Mouse (Mus musculus) neural tube, embryonic 14.5 days (tissue): ENCODE measurements around the gene Pi4k2b. TPM values are rescaled to one million over a fixed set of nuclear protein-coding genes. Genes with fewer than 3 reads are reported as not detected.
"Not testable (repeated sequence)": the region's sequence is repeated elsewhere in the genome, so short reads cannot be mapped to it uniquely, and the experiment has no call there.

Experiments
- ATAC-seq: fragments of 200-750 bp; cut with Nextera tagmentation; 2 replicates; pipeline ENCODE4 v1.8.0; 2017; ENCODE audit warnings: low read depth, mild to moderate bottlenecking, moderate TSS enrichment, moderate library complexity
- H3K27ac ChIP-seq: fragments of 300-500 bp; sonication (generic); 2 replicates; pipeline ENCODE4 v1.5.1; 2014; ENCODE audit warnings: low read depth, mild to moderate bottlenecking, control low read depth, low read length, moderate library complexity, mixed read lengths
- H3K27me3 ChIP-seq: fragments of 300-500 bp; sonication (generic); 2 replicates; pipeline ENCODE4 v1.6.1; 2014; ENCODE audit warnings: low read length; ENCODE audit not compliant: control insufficient read depth, insufficient read depth
- H3K36me3 ChIP-seq: fragments of 300-500 bp; sonication (generic); 2 replicates; pipeline ENCODE4 v1.6.1; 2014; ENCODE audit warnings: low read length, mixed read lengths; ENCODE audit not compliant: control insufficient read depth, insufficient read depth
- H3K4me1 ChIP-seq: fragments of 300-500 bp; sonication (generic); 2 replicates; pipeline ENCODE4 v1.6.1; 2014; ENCODE audit warnings: low read length; ENCODE audit not compliant: control insufficient read depth, insufficient read depth
- H3K4me2 ChIP-seq: fragments of 300-500 bp; sonication (generic); 2 replicates; pipeline ENCODE4 v1.6.1; 2014; ENCODE audit warnings: mild to moderate bottlenecking, low read depth, low read length, control low read depth
- H3K4me3 ChIP-seq: fragments of 300-500 bp; sonication (generic); 2 replicates; pipeline ENCODE4 v1.5.1; 2014; ENCODE audit warnings: low read depth, low read length, control low read depth, mixed read lengths
- H3K9ac ChIP-seq: fragments of 300-500 bp; sonication (generic); replicated peaks from 2 replicates; pipeline ENCODE4 v1.6.1; 2014; ENCODE audit warnings: low read depth, mild to moderate bottlenecking, control low read depth, low read length, mixed read lengths
- H3K9me3 ChIP-seq: fragments of 300-500 bp; sonication (generic); 2 replicates; pipeline ENCODE4 v1.6.1; 2016; ENCODE audit warnings: low read length; ENCODE audit not compliant: control insufficient read depth
- WGBS: fragments of 180-500 bp; shearing (Covaris S2); extraction: QIAGEN DNeasy Blood & Tissue Kit; methylation state at CpG from one replicate; pipeline ENCODE4 v1.1.7; 2014; 5-methylcytosine and 5-hydroxymethylcytosine counted together
- polyA plus RNA-seq: library from polyadenylated mRNA; unstranded; fragments of >200 nt; fragmentation: Nextera tagmentation; extraction: Ambion mirVana; gene quantifications from 2 replicates; pipeline ENCODE4 v1.2.1, GENCODE M21; 2014

Pi4k2b gene
- polyA plus RNA-seq, 1 experiment from 2014 or later, result 4.6 TPM

- no peaks in the 10 kb centered on the region for H3K36me3 ChIP-seq
- H3K4me3 ChIP-seq, result no peak overlapping the region
- no peak overlapping the region for H3K27ac ChIP-seq
- H3K4me2 ChIP-seq, result no peak overlapping the region
- no peaks in the 10 kb centered on the region for H3K4me1 ChIP-seq
- H3K27me3 ChIP-seq, result no peaks in the 10 kb centered on the region
- 73% methylated on average over 7 of the region's 7 CpGs for WGBS
- no peak overlapping the region for H3K9ac ChIP-seq
- ATAC-seq, result no peak
- no peaks in the 10 kb centered on the region for H3K9me3 ChIP-seq
Observed at GRCm38 (mm10) chr5:52762586-52762985, 21.2 kb downstream of the Pi4k2b start.

DNA sequence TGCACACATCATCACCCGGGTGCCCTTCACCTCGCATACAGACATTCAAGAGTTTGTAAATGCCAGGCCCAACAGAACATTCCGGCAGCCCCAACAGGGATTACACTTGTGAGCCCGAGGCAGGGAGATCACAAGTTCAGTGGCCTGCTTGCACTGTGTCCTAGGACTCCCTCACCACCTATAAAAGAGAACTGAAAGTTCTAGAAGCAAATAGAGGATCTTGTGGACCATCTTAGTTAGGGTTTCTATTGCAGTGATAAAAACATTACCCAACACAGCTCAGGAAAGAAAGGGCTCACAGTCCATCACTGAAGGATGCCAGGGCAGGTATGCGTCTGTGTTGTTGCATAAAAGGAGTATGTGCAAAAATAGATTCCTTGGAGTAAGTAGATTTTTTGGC lies 32.9 kb downstream of the Pi4k2b start:
- Histone ChIP-seq H3K27me3 (no peaks in the 10 kb centered on the region), H3K4me1 (no peaks in the 10 kb centered on the region), H3K9ac (no peak overlapping the region), H3K9me3 (no peaks in the 10 kb centered on the region), H3K27ac (no peak overlapping the region), H3K4me3 (no peak overlapping the region), H3K4me2 (no peak overlapping the region), H3K36me3 (no peaks in the 10 kb centered on the region)
- WGBS, result 90% methylated on average over 5 of the region's 5 CpGs
- no peak for ATAC-seq

- Histone ChIP-seq H3K36me3 (no peaks in the 10 kb centered on the region), H3K27ac (no peak within 1 kb of the TSS), H3K4me1 (no peaks in the 10 kb centered on the region), H3K4me2 (no peak within 1 kb of the TSS), H3K27me3 (no peaks in the 10 kb centered on the region), H3K9ac (no peak within 1 kb of the TSS), H3K9me3 (no peaks in the 10 kb centered on the region), H3K4me3 (no peak within 1 kb of the TSS)
- ATAC-seq, result no peak
- 79% methylated on average over 8 of the region's 8 CpGs for WGBS
Observed at GRCm38 (mm10) chr5:52775237-52775636, 33.9 kb downstream of the Pi4k2b start, which contains the start of gene Zcchc4. Gene Zcchc4, plus strand, starts transcription at chr5:52775409.

DNA sequence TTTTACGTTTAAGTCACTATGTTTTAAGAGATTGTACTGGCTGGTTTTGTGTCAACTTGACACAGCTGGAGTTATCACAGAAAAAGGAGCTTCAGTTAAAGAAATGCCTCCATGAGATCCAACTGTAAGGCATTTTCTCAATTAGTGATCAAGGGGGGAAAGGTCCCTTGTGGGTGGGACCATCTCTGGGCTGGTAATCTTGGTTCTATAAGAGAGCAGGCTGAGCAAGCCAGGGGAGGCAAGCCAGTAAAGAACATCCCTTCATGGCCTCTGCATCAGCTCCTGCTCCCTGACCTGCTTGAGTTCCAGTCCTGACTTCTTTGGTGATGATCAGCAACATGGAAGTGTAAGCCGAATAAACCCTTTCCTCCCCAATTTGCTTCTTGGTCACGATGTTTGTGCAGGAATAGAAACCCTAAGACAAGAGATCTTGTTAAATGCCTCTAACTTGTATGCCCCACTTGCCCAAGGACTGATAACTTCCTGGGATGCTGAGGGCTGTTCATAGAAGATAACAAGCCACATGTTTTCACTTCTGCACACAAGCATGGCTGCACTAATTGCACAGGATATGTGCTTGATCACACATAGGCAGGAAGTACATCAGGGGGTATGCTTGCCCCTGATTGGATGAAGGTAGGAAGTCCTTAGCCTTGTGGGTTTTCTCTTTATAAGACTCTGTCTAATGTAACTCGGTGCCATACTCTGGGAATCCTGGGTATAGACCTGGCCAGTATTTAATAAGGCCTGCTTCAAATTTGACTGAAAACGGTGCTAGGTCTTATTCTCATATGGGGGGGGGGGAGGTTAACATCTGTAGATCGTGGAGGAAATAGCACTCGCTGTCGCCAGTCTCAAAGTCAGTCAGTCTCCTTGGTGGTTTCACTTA lies 35.3 kb downstream of the Pi4k2b start:
- H3K4me2 ChIP-seq, H3K4me1 ChIP-seq, H3K36me3 ChIP-seq, ATAC-seq, H3K27ac ChIP-seq, H3K27me3 ChIP-seq, H3K9me3 ChIP-seq, H3K4me3 ChIP-seq, H3K9ac ChIP-seq: not testable (repeated sequence)
- 92% methylated on average over 8 of the region's 8 CpGs for WGBS

DNA sequence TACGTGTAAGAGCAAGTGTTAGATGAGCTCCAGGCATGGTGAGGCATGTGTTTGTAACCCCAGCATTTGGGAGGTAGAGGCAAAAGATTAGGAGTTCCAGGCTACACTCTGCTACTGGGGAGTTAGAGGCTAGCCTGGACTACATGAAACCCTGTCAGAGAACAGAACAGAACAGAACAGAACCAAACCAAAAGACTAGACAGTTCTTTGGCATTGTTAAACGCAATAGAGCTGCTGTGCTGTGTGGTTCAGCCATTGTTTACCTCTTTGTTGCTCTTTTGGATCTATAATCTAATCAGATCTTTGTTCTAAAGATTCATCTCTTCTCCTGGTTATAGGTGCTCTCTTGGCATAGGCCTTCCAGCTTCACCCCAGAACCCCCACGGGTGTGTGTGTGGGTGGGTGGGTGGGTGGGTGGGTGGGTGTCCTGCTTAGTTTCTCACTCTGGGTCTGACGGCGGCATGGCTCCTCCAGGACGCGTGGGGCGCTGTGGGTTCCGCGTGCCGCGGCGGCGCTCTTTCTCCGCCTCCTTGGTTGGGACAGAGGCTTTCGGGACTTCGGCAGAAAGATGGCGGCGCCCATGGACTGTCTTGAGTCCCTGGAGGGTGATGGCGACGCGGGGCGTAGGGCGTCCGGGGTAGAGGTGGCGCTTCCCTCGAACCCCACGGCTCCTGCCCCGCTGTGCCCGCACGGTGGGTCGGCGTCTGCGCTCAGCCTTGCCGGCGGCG lies 41.3 kb downstream of the Pi4k2b start:
- WGBS, result 5% methylated on average over 37 of the region's 37 CpGs
- H3K4me1 ChIP-seq, result no peaks in the 10 kb centered on the region
- peak overlapping the region; percentile 66 for H3K4me2 ChIP-seq
- no peaks in the 10 kb centered on the region for H3K9me3 ChIP-seq
- H3K36me3 ChIP-seq, result no peaks in the 10 kb centered on the region
- H3K9ac ChIP-seq, result peak overlapping the region; percentile 69
- ATAC-seq, result peak; percentile 99
- H3K27me3 ChIP-seq, result no peaks in the 10 kb centered on the region
- peak overlapping the region; percentile 81 for H3K27ac ChIP-seq
- H3K4me3 ChIP-seq, result peak overlapping the region; percentile 71

GRCm38 (mm10) chr5:52783251-52783620 lies 41.9 kb downstream of the Pi4k2b start:
- Histone ChIP-seq H3K4me3 (peak overlapping the region; percentile 71), H3K36me3 (no peaks in the 10 kb centered on the region), H3K4me1 (no peaks in the 10 kb centered on the region), H3K9me3 (no peaks in the 10 kb centered on the region), H3K27ac (peak overlapping the region; percentile 81), H3K27me3 (no peaks in the 10 kb centered on the region), H3K4me2 (peak overlapping the region; percentile 66), H3K9ac (peak overlapping the region; percentile 69)
- under 1% methylated on average over 9 of the region's 9 CpGs for WGBS
- peak; percentile 78; the same call in 1 of the 2 replicates for ATAC-seq

DNA sequence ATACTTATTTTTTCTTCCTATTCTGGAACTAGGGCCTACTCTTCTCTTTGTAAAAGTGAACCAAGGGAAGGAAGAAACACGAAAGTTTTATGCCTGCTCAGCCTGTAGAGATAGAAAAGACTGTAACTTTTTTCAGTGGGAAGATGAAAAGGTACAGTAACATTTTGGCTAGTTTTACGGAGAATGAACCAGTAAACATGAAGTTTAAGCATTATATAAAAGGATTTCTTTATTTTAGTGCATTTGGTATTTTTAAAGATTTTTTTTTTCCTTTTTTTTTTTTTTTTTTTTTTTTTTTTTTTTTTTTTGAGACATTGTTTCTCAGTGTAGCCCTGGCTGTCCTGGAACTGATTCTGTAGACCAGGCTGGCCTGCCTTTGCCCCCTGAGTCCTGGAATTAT lies 42.6 kb downstream of the Pi4k2b start:
- no peak overlapping the region for H3K27ac ChIP-seq
- 77% methylated on average over 2 of the region's 2 CpGs for WGBS
- no peaks in the 10 kb centered on the region for H3K27me3 ChIP-seq
- H3K9ac ChIP-seq, result no peak overlapping the region
- H3K9me3 ChIP-seq, result no peaks in the 10 kb centered on the region
- no peaks in the 10 kb centered on the region for H3K36me3 ChIP-seq
- ATAC-seq, result no peak
- peak overlapping the region; percentile 66; the same call in 1 of the 2 replicates for H3K4me2 ChIP-seq
- H3K4me1 ChIP-seq, result no peaks in the 10 kb centered on the region
- H3K4me3 ChIP-seq, result peak overlapping the region; percentile 71; the same call in 1 of the 2 replicates

GRCm38 (mm10) chr5:52786556-52787322 lies 45.4 kb downstream of the Pi4k2b start:
- WGBS, result 89% methylated on average over 7 of the region's 7 CpGs

More at GRCm38 (mm10) chr5:52786556-52787322, 45.4 kb downstream of the Pi4k2b start:
- H3K9ac ChIP-seq, result no peak overlapping the region
- H3K9me3 ChIP-seq, result no peaks in the 10 kb centered on the region
- no peak overlapping the region for H3K4me3 ChIP-seq
- H3K4me1 ChIP-seq, result no peaks in the 10 kb centered on the region
- no peak for ATAC-seq
- no peak overlapping the region for H3K4me2 ChIP-seq
- H3K27me3 ChIP-seq, result no peaks in the 10 kb centered on the region
- H3K27ac ChIP-seq, result no peak overlapping the region
- H3K36me3 ChIP-seq, result no peaks in the 10 kb centered on the region
